Mouse (Mus musculus): ENCODE results near the gene Trim3. TPM values are rescaled to one million over a fixed set of nuclear protein-coding genes. Genes with fewer than 3 reads are reported as not detected.

The Trim3 gene
- total and polyA plus RNA-seq, 3 experiments = 2.2 to 4.7 (median 3.5) TPM

GRCm38 (mm10) chr7:105568583-105568982 lies 64.8 kb downstream of the Trim3 start:
- Histone ChIP-seq H3K27me3 (replicated peaks) (peaks cover 3% of the 10 kb centered on the region), H3K9ac (ENCODE audit: insufficient read depth, low read depth) (no peak overlapping the region), H3K36me3 (replicated peaks in 1 of 2; ENCODE audit: control insufficient read depth in 1 of 2, insufficient read depth in 1 of 2, low read length in 1 of 2) (no peaks in the 10 kb centered on the region), H3K4me1 (ENCODE audit: control insufficient read depth in 1 of 2, insufficient read depth in 2 of 2) (peaks cover 5 to 10% of the 10 kb centered on the region in 2 experiments; a peak in 3 of 4 replicates), H3K9me3 (replicated peaks; ENCODE audit: low read length) (no peaks in the 10 kb centered on the region), H3K79me2 (replicated peaks; ENCODE audit: control insufficient read depth, extremely low read depth, insufficient read depth, poor library complexity, severe bottlenecking) (no peaks in the 10 kb centered on the region), H3K27ac (ENCODE audit: insufficient read depth, low read depth) (no peak overlapping the region), H3K4me3 (replicated peaks in 1 of 3; ENCODE audit: low read depth in 2 of 3, low read length in 2 of 3, poor library complexity in 1 of 3) (no peak overlapping the region), H3K4me2 (ENCODE audit: insufficient read depth, low read depth, poor library complexity, severe bottlenecking) (no peak overlapping the region)
- dilution Hi-C loops (cut with MboI; ENCODE audit: extremely low pct_ligation_motif_present, extremely low pct_unique_long_range_greater_than_20kb, low sequenced_read_pairs) (no loop called here), in situ Hi-C loops (cut with MboI; ENCODE audit: low pct_ligation_motif_present, low pct_unique_long_range_greater_than_20kb, low sequenced_read_pairs) (no loop called here)
- TF ChIP-seq GABPA (IDR thresholded peaks at IDR 0.05; ENCODE audit: insufficient replicate concordance, low read depth, low read length) = no peak
- no peak for TF ChIP-seq UBTF (IDR thresholded peaks at IDR 0.05; ENCODE audit: low read depth, low read length)
- no peak for DNase-seq (ENCODE audit: extremely low read depth)

- DNase-seq (ENCODE audit: extremely low read depth) = no peak
- H3K4me3 ChIP-seq (replicated peaks in 1 of 3; ENCODE audit: low read depth in 2 of 3, low read length in 2 of 3, poor library complexity in 1 of 3) = no peak overlapping the region
- no peak overlapping the region for H3K27ac ChIP-seq (ENCODE audit: insufficient read depth, low read depth)
- no peaks in the 10 kb centered on the region for H3K9me3 ChIP-seq (replicated peaks; ENCODE audit: low read length)
- peaks cover 2 to 13% of the 10 kb centered on the region in 2 experiments; a peak in 2 of 4 replicates for H3K4me1 ChIP-seq (ENCODE audit: control insufficient read depth in 1 of 2, insufficient read depth in 2 of 2)
- in situ Hi-C loops (cut with MboI; ENCODE audit: low pct_ligation_motif_present, low pct_unique_long_range_greater_than_20kb, low sequenced_read_pairs) = no loop called here
- H3K79me2 ChIP-seq (replicated peaks; ENCODE audit: control insufficient read depth, extremely low read depth, insufficient read depth, poor library complexity, severe bottlenecking) = no peaks in the 10 kb centered on the region
- no peaks in the 10 kb centered on the region for H3K27me3 ChIP-seq (replicated peaks)
- no peak overlapping the region for H3K9ac ChIP-seq (ENCODE audit: insufficient read depth, low read depth)
- no peak for TF ChIP-seq POLR2AphosphoS2 (IDR thresholded peaks at IDR 0.05; ENCODE audit: low read depth, low read length)
- H3K4me2 ChIP-seq (ENCODE audit: insufficient read depth, low read depth, poor library complexity, severe bottlenecking) = no peak overlapping the region
- dilution Hi-C loops (cut with MboI; ENCODE audit: extremely low pct_ligation_motif_present, extremely low pct_unique_long_range_greater_than_20kb, low sequenced_read_pairs) = no loop called here
- H3K36me3 ChIP-seq (replicated peaks in 1 of 2; ENCODE audit: control insufficient read depth in 1 of 2, insufficient read depth in 1 of 2, low read length in 1 of 2) = no peaks in the 10 kb centered on the region
These were observed 68.1 kb downstream of the Trim3 start for GRCm38 (mm10) chr7:105565071-105565836.

- Histone ChIP-seq H3K9me3 (replicated peaks; ENCODE audit: low read length) (no peaks in the 10 kb centered on the region), H3K4me3 (replicated peaks in 1 of 3; ENCODE audit: low read depth in 2 of 3, low read length in 2 of 3, poor library complexity in 1 of 3) (no peak overlapping the region), H3K4me2 (ENCODE audit: insufficient read depth, low read depth, poor library complexity, severe bottlenecking) (no peak overlapping the region), H3K9ac (ENCODE audit: insufficient read depth, low read depth) (no peak overlapping the region), H3K27me3 (replicated peaks) (no peaks in the 10 kb centered on the region), H3K36me3 (replicated peaks in 1 of 2; ENCODE audit: control insufficient read depth in 1 of 2, insufficient read depth in 1 of 2, low read length in 1 of 2) (peaks cover 0 to 8% of the 10 kb centered on the region in 2 experiments), H3K27ac (ENCODE audit: insufficient read depth, low read depth) (no peak overlapping the region), H3K4me1 (ENCODE audit: control insufficient read depth in 1 of 2, insufficient read depth in 2 of 2) (peaks cover 0 to 3% of the 10 kb centered on the region in 2 experiments; a peak in 1 of 4 replicates), H3K79me2 (replicated peaks; ENCODE audit: control insufficient read depth, extremely low read depth, insufficient read depth, poor library complexity, severe bottlenecking) (no peaks in the 10 kb centered on the region)
- in situ Hi-C loops (cut with MboI; ENCODE audit: low pct_ligation_motif_present, low pct_unique_long_range_greater_than_20kb, low sequenced_read_pairs) = no loop called here
- no peak for TF ChIP-seq ZKSCAN1 (IDR thresholded peaks at IDR 0.05; ENCODE audit: borderline replicate concordance, low read depth, low read length)
- TF ChIP-seq MAFK (IDR thresholded peaks at IDR 0.05; ENCODE audit: insufficient replicate concordance, low read length) = no peak
- no peak for TF ChIP-seq EP300 (IDR thresholded peaks at IDR 0.05; ENCODE audit: low read length)
- TF ChIP-seq BHLHE40 (IDR thresholded peaks at IDR 0.05; ENCODE audit: low read depth, low read length) = no peak
- no peak for TF ChIP-seq POLR2A (IDR thresholded peaks at IDR 0.05; ENCODE audit: low read depth, low read length)
- TF ChIP-seq MEF2A (IDR thresholded peaks at IDR 0.05; ENCODE audit: borderline replicate concordance, low read depth, low read length) = no peak
- TF ChIP-seq POLR2AphosphoS2 (IDR thresholded peaks at IDR 0.05; ENCODE audit: low read depth, low read length) = no peak
- no peak for TF ChIP-seq NRF1 (IDR thresholded peaks at IDR 0.05; ENCODE audit: low read depth, low read length)
- no peak for TF ChIP-seq TBP (conservative IDR thresholded peaks at IDR 0.05; ENCODE audit: low read depth, low read length)
- dilution Hi-C loops (cut with MboI; ENCODE audit: extremely low pct_ligation_motif_present, extremely low pct_unique_long_range_greater_than_20kb, low sequenced_read_pairs) = no loop called here
- DNase-seq (ENCODE audit: extremely low read depth) = no peak
These were observed 70.0 kb downstream of the Trim3 start for GRCm38 (mm10) chr7:105563367-105563766.
